Mouse (Mus musculus) layer of hippocampus, adult 18-20 months (tissue): ENCODE measurements around the gene Hcfc1. TPM values are rescaled to one million over a fixed set of nuclear protein-coding genes. Genes with fewer than 3 reads are reported as not detected.

Source experiments
- DNase-seq, 2 experiments: peaks; one replicate each; pipeline ENCODE4 v3.0.0; 2022; ENCODE audit warnings: low spot score in 2 of 2
- total RNA-seq, 2 experiments: library from RNA; stranded (reverse); gene quantifications; 2 replicates each; pipeline ENCODE4 v1.2.3; 2021

The Hcfc1 gene
- total RNA-seq, 2 experiments from 2014 or later, result 71.8 to 73.2 TPM

DNA sequence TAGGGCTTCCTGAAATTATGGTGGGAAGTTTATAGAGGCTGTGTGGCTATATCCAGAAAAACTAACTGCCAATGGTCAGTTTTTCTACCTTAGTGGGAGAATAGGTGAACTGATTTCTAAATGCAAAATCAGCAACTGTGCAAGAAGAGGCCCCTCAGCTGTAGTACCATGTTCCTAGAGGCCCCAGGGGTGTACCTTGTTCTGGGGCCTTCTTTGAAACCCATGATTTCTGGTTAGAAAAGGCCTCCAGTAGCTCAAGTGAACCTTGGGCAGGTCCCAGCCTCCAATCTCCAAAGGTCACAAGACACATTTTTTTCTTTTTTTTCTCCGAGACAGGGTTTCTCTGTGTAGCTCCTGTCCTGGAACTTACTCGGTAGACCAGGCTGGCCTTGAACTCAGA, 23.9 kb downstream of the Hcfc1 start:
- no peak for DNase-seq

DNA sequence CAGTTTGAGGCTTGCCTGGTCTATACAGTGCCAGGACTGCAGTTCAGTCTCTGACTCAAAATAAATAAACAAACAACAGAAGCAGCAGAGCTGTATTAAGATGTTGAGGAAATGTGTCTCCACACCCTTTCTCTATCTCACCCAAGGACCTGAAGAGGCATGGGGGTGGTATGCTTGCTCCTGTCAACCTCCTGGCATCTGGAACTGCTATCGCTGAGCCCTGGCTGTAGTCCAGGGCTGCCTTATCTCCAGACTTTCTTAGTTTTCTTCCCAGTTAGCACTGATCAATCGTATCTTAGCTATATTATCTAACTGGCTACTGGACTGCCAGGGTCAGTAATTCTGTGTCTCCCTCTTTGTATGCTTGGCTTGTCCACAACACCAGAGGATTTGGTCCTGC, 24.3 kb downstream of the Hcfc1 start:
- no peak for DNase-seq

DNA sequence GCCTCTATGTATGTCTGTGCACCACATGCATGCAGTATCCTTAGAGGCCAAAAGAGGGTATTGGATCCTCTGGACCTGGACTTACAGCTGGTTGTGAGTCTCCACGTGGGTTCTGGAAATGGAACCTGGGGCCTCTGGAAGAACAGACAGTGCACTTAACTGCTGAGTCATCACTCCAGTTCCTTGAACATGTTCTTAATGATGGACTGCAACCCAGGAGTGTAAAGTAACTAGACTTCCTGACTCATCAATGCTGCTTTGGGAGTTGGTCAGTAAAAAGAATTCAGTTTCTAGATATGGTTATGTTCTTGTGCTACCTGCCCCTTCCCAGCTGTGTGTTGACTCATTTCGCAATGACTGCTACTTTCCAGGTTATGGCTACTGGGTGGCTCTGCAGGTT, 34.3 kb downstream of the Hcfc1 start:
- no peak for DNase-seq

DNA sequence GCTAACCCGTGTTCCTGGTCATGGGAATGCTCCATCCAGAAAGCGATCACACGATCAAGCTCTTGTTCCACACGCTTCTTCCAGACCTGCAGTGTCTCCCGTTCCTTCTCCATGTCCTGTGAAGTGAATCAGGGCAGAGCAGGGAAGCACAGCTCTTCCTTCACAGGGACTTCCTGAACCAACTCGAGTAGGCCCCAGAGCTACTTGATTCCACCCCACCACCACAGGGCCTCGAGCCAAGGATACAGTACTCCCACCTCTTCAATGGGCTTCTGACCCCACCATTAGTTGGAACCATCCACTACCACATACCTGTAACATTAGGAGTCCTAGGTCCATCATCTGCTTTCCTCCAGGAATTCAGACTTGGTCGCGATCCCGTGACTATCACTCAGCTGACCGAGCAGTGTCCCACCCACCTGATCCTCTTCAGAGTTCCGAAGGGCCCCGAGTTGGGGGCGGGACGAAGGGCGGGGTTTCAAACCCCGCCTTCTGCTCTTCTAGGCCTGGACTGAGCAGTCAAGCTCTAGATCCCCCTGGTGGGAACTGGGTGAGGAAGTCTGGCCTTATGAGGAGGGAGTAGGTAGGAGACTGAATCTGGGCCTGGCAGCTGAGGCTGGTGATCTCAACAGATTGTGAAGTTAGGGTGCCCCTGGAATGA, 35.6 kb downstream of the Hcfc1 start, which contains the start of gene Renbp:
TSS of gene Renbp (minus strand) at position 449 of the 661 bp plus-strand sequence.
- peak in 1 of 2 experiments; percentile 9 for DNase-seq

DNA sequence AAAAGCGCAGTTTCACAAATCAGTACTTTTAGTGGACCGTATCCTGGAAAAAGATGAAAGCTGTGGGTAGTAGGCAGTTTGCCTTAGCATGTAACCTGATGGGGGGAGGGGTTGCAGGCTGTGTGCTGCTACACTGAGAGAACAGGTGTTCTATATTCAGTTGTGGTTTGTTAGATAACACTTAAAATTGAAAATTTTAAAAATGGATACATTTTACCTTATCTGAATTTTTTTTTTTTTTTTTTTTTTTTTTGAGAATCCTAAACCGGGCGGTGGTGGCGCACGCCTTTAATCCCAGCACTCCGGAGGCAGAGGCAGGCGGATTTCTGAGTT, 43.6 kb downstream of the Hcfc1 start:
- no peak for DNase-seq

DNA sequence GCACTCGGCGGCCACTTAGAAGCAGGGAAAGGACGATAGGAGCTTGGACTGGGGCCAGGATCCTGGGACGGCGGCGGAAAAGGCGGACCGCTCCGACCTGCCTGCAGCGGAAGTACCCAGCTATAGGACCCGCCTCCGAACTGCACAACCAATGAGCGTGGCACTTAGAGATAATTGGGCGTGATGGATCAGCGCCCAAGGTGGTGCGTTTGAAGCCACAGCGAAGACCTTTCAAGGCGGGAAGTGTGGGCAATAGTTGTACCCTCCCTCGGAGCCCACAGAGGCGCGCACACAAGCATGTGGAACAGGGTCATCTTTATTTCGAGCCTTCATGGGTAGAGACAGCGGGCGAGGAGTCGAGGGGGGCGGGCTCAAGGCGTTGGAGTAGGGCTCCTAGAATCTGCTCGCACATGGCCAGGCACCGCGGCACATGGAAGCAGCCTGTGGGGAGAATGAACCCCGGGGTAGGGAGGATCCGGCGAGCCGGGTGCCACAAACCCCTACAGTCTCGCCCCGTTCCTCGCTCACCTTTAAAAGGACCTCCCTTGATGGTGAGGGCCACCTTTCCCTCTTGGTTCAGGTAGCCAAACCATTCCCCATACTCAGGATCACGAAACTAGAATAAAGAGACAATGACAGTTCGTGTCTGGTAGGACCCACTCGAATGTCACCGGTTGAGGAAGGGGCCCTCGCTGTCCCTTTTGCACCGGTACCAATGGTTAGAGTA, 44.2 kb downstream of the Hcfc1 start, which contains the start of the genes Arhgap4 and Naa10:
TSS of gene Arhgap4 (minus strand) at position 48 of the 727 bp plus-strand sequence.
TSS of gene Naa10 (minus strand) at position 122 of the 727 bp plus-strand sequence.
- peak; percentile 73 to 87 for DNase-seq

DNA sequence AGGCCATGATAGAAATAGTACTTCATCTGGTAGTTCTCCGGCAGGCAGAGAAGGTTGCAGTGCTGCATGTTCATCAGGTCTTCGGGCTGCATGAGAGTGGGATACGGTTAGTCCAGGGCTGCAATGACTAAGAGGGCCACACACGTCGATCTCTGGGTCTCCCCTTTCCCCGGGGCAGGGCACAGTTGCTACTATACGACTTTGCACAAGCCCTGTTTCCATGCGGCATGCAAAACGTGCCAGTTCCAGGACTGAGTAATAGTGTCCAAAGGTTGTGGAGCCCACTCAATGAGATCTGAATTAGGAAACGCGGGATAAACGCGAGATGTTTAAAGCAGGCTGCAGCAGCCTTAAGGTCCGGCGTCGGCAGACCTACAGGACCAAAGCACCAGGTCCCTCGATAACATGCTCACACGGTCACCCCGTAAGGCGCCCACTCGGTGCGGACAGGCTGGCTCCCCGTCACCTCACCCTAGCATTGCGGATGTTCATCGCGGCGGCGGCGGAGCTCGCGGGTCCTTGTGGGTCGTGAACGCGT, 44.8 kb downstream of the Hcfc1 start:
- DNase-seq, result no peak

DNA sequence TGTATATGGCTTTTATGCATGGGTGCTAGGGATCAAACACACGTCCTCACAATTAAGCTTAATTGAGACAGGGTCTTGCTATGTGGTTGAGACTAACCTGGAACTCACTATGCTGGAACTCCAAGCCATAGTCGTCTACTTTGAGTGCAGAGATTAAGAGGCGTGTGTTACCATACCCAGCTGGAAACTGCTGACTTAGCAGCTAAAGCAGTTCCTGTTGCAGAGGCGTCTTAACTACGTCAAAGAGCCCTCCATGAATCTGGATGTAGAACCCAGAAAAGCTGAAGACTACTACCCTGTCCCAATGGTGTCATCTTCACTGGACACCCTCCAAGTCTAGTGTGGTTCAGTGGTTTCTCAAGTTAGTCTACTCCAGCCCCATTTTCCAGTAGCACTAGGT, 47.5 kb downstream of the Hcfc1 start:
- DNase-seq, result no peak

DNA sequence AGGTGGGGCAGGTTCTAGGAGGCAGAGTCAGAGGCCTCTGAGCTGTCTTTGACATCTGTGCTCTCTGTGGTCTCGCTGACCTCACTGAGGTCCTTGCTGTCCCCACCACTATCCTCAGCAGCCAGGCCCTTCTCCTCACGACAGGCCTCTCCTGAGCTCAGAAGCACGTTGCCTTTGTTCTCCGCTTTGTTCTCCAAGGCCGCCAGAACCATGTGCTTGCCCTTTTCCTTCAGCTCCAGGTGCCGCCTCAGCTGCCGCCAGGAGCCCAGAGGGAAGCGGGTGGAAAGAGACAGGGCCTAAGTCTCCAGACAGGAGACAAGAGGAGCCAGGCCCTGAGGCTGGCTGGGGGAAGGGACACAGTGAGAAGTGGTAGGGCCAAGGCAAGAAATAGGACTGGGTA, 49.2 kb downstream of the Hcfc1 start:
- DNase-seq, result no peak

DNA sequence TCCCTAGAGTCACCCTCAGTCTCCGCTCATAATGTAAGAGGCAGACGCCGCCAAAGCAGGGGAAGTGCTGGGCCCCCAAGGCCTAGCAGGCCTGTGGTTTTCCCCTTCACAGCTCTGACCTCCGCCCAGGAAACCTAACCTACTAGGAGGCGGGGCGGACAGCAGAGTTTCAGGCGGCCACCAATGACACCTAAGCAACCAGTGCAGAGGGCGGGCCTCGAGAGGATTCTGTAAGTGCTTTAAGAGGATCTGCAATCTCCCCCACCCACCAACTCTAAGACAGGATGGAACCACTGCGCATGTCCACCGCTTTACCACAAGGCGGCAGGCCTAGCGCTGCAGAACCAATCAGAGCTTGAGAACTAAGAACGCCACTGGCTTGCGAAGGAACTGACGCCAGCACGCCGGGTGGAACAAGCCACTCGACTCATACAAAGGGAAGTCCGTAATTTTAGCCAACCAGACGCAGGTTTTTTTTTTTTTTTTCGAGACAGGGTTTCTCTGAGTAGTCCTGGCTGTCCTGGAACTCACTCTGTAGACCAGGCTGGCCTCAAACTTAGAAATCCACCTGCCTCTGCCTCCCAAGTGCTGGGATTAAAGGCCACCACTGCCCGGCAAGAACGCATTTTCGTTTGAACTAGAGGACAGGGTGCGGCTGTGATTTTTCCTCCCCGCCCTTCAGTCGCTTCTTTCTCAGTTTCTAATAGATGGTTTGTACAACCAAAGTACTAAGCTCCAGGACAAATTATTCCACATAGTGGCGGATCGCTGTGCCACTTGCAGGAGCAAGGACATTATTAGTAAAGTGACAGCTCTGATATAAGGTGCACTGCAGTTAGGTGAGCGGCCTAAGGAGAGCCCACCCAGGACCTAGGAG, 51.1 kb downstream of the Hcfc1 start:
- peak; percentile 82 to 94 for DNase-seq

DNA sequence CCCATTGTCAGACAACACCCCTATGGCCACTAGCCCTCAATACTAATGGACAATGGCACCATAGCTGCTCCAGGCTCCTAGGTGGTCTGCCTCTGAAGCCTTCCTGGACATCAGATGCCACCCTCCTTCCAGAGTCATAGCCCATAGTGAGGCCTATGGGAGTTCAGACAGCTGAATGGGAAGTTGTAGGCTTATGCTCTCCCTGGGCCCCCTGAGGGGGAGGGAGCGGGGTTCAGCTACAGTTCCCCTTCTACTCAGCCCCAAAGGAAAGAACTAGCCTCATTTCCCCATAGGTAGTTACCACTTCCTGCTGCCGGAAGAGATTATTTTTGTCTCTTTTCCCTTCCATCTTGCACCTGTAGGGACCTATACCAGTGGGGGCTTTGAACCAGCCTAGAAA, 54.6 kb downstream of the Hcfc1 start:
- DNase-seq, result no peak

DNA sequence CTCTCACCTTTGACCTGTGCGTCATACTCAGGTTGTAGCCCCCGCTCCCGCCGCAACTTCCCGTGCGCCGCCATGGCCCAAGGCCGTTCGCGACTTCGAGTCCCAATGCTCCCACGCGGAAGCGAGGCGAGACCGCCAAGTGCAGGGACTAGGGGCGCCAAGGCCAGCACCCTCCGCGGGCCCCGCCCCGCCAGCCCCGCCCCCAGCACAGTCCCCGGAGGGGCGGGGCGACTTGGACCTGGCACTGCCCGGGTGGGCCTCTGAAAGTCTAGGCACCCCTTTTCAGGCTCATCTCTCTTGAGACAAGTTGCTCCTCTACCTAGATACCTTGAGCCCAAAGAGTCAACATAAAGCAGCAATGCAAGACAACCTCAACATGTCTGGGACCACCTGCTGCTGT, 55.0 kb downstream of the Hcfc1 start:
- no peak for DNase-seq

DNA sequence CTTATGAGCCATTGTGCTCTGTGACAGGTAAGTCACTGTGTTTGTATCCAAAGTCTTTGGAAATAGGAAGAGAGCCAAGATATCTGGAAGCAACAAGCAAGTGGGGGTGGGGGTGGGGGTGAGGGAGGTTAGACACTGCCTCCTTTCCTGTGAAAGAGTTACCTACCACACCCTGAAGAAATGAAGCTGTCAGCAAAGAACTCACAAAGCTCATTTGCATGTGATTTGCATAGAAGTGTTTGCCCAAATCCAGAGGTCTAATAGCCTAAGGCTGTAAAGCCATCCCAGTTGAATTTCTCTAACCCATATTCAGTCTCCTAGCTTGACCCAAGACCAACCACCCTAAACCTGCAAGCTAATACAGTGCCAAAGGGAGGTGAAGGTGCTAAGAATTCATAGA, 55.7 kb downstream of the Hcfc1 start:
- no peak for DNase-seq

DNA sequence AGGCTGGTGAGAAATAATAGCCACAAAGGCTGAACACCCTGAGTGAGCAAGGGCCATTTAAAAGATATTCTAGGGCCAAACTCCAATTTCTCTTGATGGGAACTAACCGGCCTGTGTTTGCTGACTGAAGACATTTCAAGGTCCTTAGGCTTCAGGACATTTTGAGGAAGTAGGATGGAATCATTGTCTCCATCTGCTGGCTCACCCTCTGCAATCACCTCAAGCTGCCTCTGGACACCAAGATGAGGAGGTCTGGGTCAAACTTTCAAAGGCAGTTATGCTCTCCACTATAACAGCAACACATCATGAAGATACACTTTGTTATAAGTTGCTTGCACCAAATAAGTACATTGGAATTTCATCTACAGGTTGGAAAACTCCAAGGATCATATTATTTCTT, 56.1 kb downstream of the Hcfc1 start:
- no peak for DNase-seq

DNA sequence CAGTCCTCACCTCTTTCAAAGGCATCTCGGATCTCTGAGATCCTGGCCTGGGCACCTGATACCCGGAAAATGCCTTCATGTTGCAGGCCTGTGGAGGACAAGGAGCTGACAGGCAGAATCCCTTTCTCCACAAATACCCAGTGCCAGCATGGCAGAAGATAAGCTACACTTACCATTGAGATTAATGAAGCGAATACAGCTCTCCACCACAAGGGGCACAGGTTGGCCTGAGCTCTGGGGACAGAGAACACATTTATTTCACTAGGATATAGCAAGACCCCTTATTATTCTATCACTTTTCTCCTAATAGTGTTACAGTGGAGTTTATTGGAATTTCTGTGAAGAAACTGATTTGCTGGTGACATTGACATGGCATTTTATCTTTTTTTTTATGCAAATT, 68.2 kb downstream of the Hcfc1 start:
- DNase-seq, result no peak

DNA sequence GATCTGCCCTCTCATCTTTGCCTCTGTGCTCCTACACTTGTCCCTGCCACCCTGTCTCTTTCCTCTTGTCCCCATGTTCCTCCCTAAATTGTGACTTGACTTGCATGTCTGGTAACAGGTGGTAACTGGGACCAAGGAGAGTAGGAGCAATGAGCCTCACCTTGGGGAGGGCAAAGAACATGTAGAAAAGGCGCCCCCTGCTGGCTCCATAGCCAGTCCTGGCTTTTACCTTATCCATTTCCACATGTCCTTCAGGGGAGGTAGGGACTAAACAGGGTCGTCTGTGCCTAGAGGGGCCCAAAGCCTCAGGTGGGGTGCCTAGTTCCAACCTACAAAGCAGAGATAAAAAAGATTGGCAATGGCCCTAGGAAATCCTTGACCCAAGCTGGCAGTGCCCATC, 70.4 kb downstream of the Hcfc1 start, which contains the start of gene L1cam:
TSS of gene L1cam (minus strand) at position 387 of the 400 bp plus-strand sequence.
- peak in 1 of 2 experiments; percentile 67 for DNase-seq

DNA sequence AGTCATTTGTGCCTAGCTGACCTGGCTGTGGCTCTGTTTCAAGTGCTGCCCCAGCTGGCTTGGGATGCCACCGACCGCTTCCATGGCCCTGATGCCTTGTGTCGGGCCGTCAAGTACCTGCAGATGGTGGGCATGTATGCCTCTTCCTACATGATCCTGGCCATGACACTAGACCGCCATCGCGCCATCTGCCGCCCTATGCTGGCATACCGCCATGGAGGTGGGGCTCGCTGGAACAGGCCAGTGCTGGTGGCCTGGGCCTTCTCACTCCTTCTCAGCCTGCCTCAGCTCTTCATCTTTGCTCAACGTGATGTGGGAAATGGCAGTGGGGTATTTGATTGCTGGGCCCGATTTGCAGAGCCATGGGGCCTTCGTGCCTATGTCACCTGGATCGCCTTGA, 73.3 kb downstream of the Hcfc1 start:
- DNase-seq, result no peak
